Mouse (Mus musculus) cerebellum, adult 18-20 months (tissue): ENCODE measurements around the gene Tbx6.

Experiments used
- DNase-seq, 2 experiments: peaks; one replicate each; pipeline ENCODE4 v3.0.0; 2021

Tbx6 gene

DNA sequence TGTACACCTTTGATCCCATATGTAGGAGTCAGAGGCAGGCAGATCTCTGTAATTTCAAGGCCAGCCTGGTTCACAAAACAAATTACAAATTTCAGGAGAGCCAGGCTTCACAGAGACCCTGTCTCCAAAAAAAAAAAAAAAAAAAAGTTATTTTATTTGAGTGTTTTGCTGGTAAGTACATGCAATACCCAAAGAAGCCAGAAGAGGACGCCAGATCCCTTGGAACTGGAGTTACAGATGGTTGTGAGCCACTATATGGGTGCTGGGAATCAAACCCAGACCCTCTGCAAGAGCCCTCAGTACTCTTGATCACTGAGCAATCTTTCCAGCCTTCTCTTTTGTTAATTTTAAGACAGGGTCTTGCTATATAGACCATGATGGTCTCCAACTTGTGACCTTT is 37.5 kb downstream of the Tbx6 start:
- peak in 1 of 2 experiments; percentile 6 for DNase-seq

DNA sequence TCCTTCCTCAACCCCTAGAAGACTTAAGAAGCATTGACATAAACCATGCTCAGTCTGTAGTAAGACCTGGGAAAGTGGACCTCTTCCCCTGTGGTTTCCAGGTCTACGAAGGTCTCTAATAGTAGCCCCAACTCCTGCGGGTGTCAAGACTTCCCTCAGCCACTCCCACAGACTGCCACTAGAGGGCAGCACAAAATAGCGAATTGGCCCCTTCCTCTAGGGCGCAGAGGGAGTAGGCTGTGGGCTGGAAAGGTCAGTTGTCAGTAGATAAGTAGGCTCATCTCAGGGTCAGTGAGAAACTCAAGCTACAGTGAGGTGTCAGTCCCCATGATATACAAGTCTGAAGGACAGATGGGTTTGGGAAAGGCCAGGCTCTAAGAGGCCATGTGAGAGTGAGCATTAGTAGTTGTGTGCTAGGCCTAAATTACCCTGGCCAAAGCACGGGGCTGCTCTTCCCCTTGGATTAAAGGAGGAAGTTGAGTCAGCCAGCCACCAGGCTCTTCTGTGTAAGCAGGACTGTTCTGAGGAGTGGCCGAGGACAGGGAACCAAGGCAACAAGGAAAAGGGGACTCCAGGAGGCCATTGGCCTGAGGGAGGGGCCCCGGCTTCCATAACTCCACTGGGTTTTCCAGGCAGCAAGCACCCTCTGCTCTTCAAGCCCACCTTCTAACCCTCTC is 40.7 kb downstream of the Tbx6 start:
- DNase-seq: peak; percentile 92 to 94

DNA sequence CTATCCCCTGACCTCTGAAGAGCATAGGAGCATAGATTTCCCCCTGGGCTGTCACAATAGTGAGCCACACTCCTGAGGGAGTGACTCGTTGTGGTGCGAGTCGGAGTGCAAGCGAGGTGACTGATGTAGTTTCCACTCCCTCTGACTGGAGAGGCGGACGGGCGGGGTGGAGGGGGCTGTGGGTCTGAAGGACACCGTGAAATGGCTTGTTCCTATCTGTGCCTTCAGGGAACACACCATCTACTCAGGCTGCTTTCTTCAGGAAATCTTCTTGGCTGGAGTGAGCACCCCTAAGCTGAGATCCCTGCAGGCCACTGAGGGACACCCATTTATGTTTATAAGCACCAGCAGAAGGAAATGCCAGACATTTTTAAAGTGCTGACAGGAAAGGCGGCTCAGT is 41.5 kb downstream of the Tbx6 start:
- DNase-seq: peak; percentile 63 to 70

GRCm38 (mm10) chr7:126823202-126823711 is 42.0 kb downstream of the Tbx6 start:
- peak; percentile 62 to 66 for DNase-seq

GRCm38 (mm10) chr7:126823940-126824339 is 42.7 kb downstream of the Tbx6 start:
- DNase-seq: peak in 1 of 2 experiments; percentile 31

GRCm38 (mm10) chr7:126825403-126825802 is 44.1 kb downstream of the Tbx6 start:
- DNase-seq: no peak

DNA sequence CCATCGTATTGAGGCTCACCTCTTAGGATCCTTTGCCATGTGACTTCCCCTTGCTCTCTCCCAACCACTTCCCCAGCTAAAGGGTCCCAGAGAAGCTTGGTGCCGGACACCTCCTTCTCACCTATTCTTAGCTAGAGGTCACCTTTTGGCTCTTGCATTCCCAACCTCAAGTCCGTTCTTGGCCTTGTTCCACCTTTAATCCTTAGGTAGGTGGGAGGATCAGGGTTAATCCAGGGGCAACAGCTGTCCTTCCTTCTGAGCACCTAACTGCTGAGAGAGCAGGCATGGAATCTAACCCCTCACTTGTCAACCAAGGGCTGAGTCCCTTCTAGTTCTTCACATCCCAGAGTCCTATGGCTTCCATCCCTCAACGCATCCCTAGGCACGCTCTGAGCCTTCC is 44.7 kb downstream of the Tbx6 start:
- DNase-seq: no peak

- DNase-seq: no peak
These were observed 50.3 kb downstream of the Tbx6 start, which contains the start of gene 4930451I11Rik for GRCm38 (mm10) chr7:126831539-126831938. Gene 4930451I11Rik, minus strand, starts transcription at chr7:126831639.

GRCm38 (mm10) chr7:126832036-126832598 is 50.8 kb downstream of the Tbx6 start:
- DNase-seq: peak; percentile 85 to 88

- DNase-seq: no peak
These were observed 52.0 kb downstream of the Tbx6 start for GRCm38 (mm10) chr7:126833294-126833693.
